Mouse (Mus musculus) forebrain, postnatal 0 days (tissue): ENCODE measurements around the gene Gfra4. TPM values are rescaled to one million over a fixed set of nuclear protein-coding genes. Genes with fewer than 3 reads are reported as not detected.

Experiments
- ATAC-seq: fragments of 200-750 bp; cut with Nextera tagmentation; 2 replicates; pipeline ENCODE4 v1.8.0; 2017; ENCODE audit warnings: mild to moderate bottlenecking, moderate library complexity
- DNase-seq: peaks from one replicate; pipeline ENCODE4 v3.0.0-alpha.2; 2015
- H3K27ac ChIP-seq: fragments of 300-500 bp; sonication (generic); 2 replicates; pipeline ENCODE4 v1.5.1; 2014; ENCODE audit warnings: low read depth, mild to moderate bottlenecking, antibody characterized with exemption, low read length, moderate library complexity, mixed read lengths
- H3K27me3 ChIP-seq: fragments of 300-500 bp; sonication (generic); 2 replicates; pipeline ENCODE4 v1.6.1; 2014; ENCODE audit warnings: mild to moderate bottlenecking, low read length, mixed read lengths; ENCODE audit not compliant: insufficient read depth
- H3K36me3 ChIP-seq: fragments of 300-500 bp; sonication (generic); 2 replicates; pipeline ENCODE4 v1.6.1; 2014; ENCODE audit warnings: mild to moderate bottlenecking, moderate library complexity; ENCODE audit not compliant: insufficient read depth
- H3K4me1 ChIP-seq: fragments of 300-500 bp; sonication (generic); 2 replicates; pipeline ENCODE4 v1.6.1; 2014; ENCODE audit warnings: antibody characterized with exemption; ENCODE audit not compliant: insufficient read depth
- H3K4me2 ChIP-seq: fragments of 300-500 bp; sonication (generic); 2 replicates; pipeline ENCODE4 v1.6.1; 2014; ENCODE audit warnings: low read depth, mild to moderate bottlenecking, moderate library complexity
- H3K4me3 ChIP-seq: fragments of 300-500 bp; sonication (generic); 2 replicates; pipeline ENCODE4 v1.5.1; 2014; ENCODE audit warnings: low read depth, low read length, mixed read lengths
- H3K9ac ChIP-seq: fragments of 300-500 bp; sonication (generic); 2 replicates; pipeline ENCODE4 v1.6.1; 2014; ENCODE audit warnings: mild to moderate bottlenecking
- H3K9me3 ChIP-seq: fragments of 300-500 bp; sonication (generic); 2 replicates; pipeline ENCODE4 v1.6.1; 2016; ENCODE audit warnings: low read length
- CTCF ChIP-seq: sonication (generic); IDR thresholded peaks from 2 replicates; pipeline ENCODE4 v1.5.1; 2016; ENCODE audit warnings: antibody characterized with exemption, control low read depth, low read depth
- WGBS: fragments of 180-500 bp; shearing (Covaris S2); extraction: QIAGEN DNeasy Blood & Tissue Kit; methylation state at CpG from one replicate; pipeline ENCODE4 v1.1.7; 2014; 5-methylcytosine and 5-hydroxymethylcytosine counted together
- polyA plus RNA-seq: library from polyadenylated mRNA; unstranded; fragments of >200 nt; fragmentation: Nextera tagmentation; extraction: Ambion mirVana; gene quantifications from 2 replicates; pipeline ENCODE4 v1.2.1, GENCODE M21; 2015
- total RNA-seq: library from RNA; depleted of rRNA; stranded (reverse); fragments of >200 nt; gene quantifications from 2 replicates; pipeline ENCODE4 v1.2.3, GENCODE M21; 2014

Gene Gfra4
- total and polyA plus RNA-seq, 2 experiments from 2014 or later = 39.8 to 61.9 TPM

- no peak for TF ChIP-seq CTCF
- H3K9ac ChIP-seq = no peak overlapping the region
- H3K4me3 ChIP-seq = no peak overlapping the region
- DNase-seq (no peak), ATAC-seq (no peak)
- H3K27ac ChIP-seq = no peak overlapping the region
- H3K36me3 ChIP-seq = no peaks in the 10 kb centered on the region
- no peaks in the 10 kb centered on the region for H3K4me1 ChIP-seq
- WGBS = 82% methylated on average over 10 of the region's 10 CpGs
- H3K9me3 ChIP-seq = no peaks in the 10 kb centered on the region
- no peak overlapping the region for H3K4me2 ChIP-seq
- no peaks in the 10 kb centered on the region; the same call in 1 of the 2 replicates for H3K27me3 ChIP-seq
Measured at GRCm38 (mm10) chr2:131072536-131072935, 29.6 kb upstream of the Gfra4 start.

DNA sequence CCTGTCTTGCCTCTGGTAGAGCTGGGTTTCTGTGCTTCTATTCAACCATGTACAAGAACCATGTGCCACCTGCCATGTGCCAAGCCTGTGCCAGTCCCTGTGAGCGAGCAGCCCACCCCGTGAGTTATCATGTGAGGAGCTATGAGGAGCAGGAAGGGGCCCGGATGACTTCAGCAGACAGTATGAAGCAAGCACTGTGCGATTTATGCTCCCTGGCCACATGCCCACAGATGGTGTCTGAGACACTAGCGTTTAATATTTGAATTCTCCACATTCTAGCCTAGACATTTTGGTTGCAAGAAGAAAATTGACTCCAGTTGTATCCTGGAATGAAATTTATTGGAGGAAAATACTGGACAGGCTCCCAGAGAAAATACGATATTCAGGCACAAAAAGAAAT, 24.6 kb upstream of the Gfra4 start:
- H3K9me3 ChIP-seq = no peaks in the 10 kb centered on the region
- DNase-seq = peak; percentile 8
- no peak overlapping the region for H3K9ac ChIP-seq
- no peak overlapping the region for H3K4me2 ChIP-seq
- 69% methylated on average over 6 of the region's 6 CpGs for WGBS
- peaks cover 6% of the 10 kb centered on the region; the same call in 1 of the 2 replicates for H3K27me3 ChIP-seq
- no peak for TF ChIP-seq CTCF
- ATAC-seq = no peak
- H3K4me1 ChIP-seq = no peaks in the 10 kb centered on the region
- H3K36me3 ChIP-seq = no peaks in the 10 kb centered on the region
- H3K4me3 ChIP-seq = no peak overlapping the region
- H3K27ac ChIP-seq = no peak overlapping the region

GRCm38 (mm10) chr2:131066342-131066741, 23.5 kb upstream of the Gfra4 start:
- DNase-seq = no peak
- Histone ChIP-seq H3K4me2 (no peak overlapping the region), H3K9ac (no peak overlapping the region), H3K9me3 (no peaks in the 10 kb centered on the region), H3K36me3 (no peaks in the 10 kb centered on the region), H3K4me3 (no peak overlapping the region), H3K4me1 (no peaks in the 10 kb centered on the region), H3K27me3 (peaks cover 6% of the 10 kb centered on the region; the same call in 1 of the 2 replicates), H3K27ac (no peak overlapping the region)
- TF ChIP-seq CTCF = no peak
- WGBS = 72% methylated on average over 9 of the region's 9 CpGs
- no peak for ATAC-seq

- 2% methylated on average over 23 of the region's 27 CpGs for WGBS
- H3K9me3 ChIP-seq = no peaks in the 10 kb centered on the region
- no peak within 1 kb of the TSS for H3K9ac ChIP-seq
- H3K27me3 ChIP-seq = peaks cover 6% of the 10 kb centered on the region; the same call in 1 of the 2 replicates
- H3K36me3 ChIP-seq = no peaks in the 10 kb centered on the region
- no peak for DNase-seq
- H3K4me2 ChIP-seq = peak within 1 kb of the TSS; percentile 42
- H3K27ac ChIP-seq = no peak within 1 kb of the TSS
- H3K4me3 ChIP-seq = 0 out of 2 replicates have a peak within 1 kb of the TSS, but pooled peaks have one; percentile 16
- no peak for TF ChIP-seq CTCF
- ATAC-seq = no peak
- no peaks in the 10 kb centered on the region for H3K4me1 ChIP-seq
Measured at GRCm38 (mm10) chr2:131063404-131063864, 20.5 kb upstream of the Gfra4 start, which contains the start of gene Adam33. Gene Adam33, minus strand, starts transcription at chr2:131063814.

- ATAC-seq (no peak), DNase-seq (no peak)
- Histone ChIP-seq H3K9ac (no peak overlapping the region), H3K4me2 (no peak overlapping the region), H3K27me3 (peaks cover 8% of the 10 kb centered on the region; the same call in 1 of the 2 replicates), H3K27ac (no peak overlapping the region), H3K4me3 (no peak overlapping the region), H3K9me3 (no peaks in the 10 kb centered on the region), H3K4me1 (no peaks in the 10 kb centered on the region), H3K36me3 (no peaks in the 10 kb centered on the region)
- no peak for TF ChIP-seq CTCF
- WGBS = 77% methylated on average over 5 of the region's 5 CpGs
Measured at GRCm38 (mm10) chr2:131061607-131062006, 18.7 kb upstream of the Gfra4 start.

- DNase-seq (no peak), ATAC-seq (no peak)
- Histone ChIP-seq H3K4me1 (no peaks in the 10 kb centered on the region), H3K27ac (no peak overlapping the region), H3K4me3 (no peak overlapping the region), H3K27me3 (peaks cover 15% of the 10 kb centered on the region), H3K9ac (no peak overlapping the region), H3K36me3 (no peaks in the 10 kb centered on the region), H3K4me2 (no peak overlapping the region), H3K9me3 (no peaks in the 10 kb centered on the region)
- no peak for TF ChIP-seq CTCF
- whole genome bisulfite sequencing = 76% methylated on average over 6 of the region's 6 CpGs
Measured at GRCm38 (mm10) chr2:131060784-131061183, 17.9 kb upstream of the Gfra4 start.

GRCm38 (mm10) chr2:131059781-131060540, 17.1 kb upstream of the Gfra4 start:
- Histone ChIP-seq H3K27me3 (peaks cover 23% of the 10 kb centered on the region), H3K36me3 (no peaks in the 10 kb centered on the region), H3K9me3 (no peaks in the 10 kb centered on the region), H3K9ac (no peak overlapping the region), H3K4me3 (no peak overlapping the region), H3K4me1 (no peaks in the 10 kb centered on the region), H3K4me2 (no peak overlapping the region), H3K27ac (no peak overlapping the region)
- no peak for DNase-seq
- TF ChIP-seq CTCF = no peak
- no peak for ATAC-seq
- WGBS = 67% methylated on average over 9 of the region's 9 CpGs
